Mouse (Mus musculus) kidney, embryonic 16.5 days (tissue): ENCODE results near the gene Aig1. TPM values are rescaled to one million over a fixed set of nuclear protein-coding genes. Genes with fewer than 3 reads are reported as not detected.
A peak's percentile ranks its signal among the peaks of the same experiment; 100 is the strongest.

ENCODE experiments used
- ATAC-seq: fragments of 200-750 bp; cut with Nextera tagmentation; 2 replicates; pipeline ENCODE4 v1.8.0; 2017; ENCODE audit warnings: moderate TSS enrichment; ENCODE audit not compliant: low FRiP score, low TSS enrichment
- H3K27ac ChIP-seq: fragments of 300-500 bp; sonication (generic); 2 replicates; pipeline ENCODE4 v1.5.1; 2014; ENCODE audit warnings: low read length
- H3K27me3 ChIP-seq: fragments of 300-500 bp; sonication (generic); 2 replicates; pipeline ENCODE4 v1.6.1; 2014; ENCODE audit warnings: low read length, control low read depth, mixed read lengths; ENCODE audit not compliant: insufficient read depth
- H3K36me3 ChIP-seq: fragments of 300-500 bp; sonication (generic); 2 replicates; pipeline ENCODE4 v1.6.1; 2014; ENCODE audit warnings: low read length, control low read depth, mixed read lengths; ENCODE audit not compliant: insufficient read depth
- H3K4me1 ChIP-seq: fragments of 300-500 bp; sonication (generic); 2 replicates; pipeline ENCODE4 v1.6.1; 2014; ENCODE audit warnings: low read length, control low read depth, mixed read lengths; ENCODE audit not compliant: insufficient read depth
- H3K4me2 ChIP-seq: fragments of 300-500 bp; sonication (generic); replicated peaks from 2 replicates; pipeline ENCODE4 v1.6.1; 2014; ENCODE audit warnings: low read depth, low read length
- H3K4me3 ChIP-seq: fragments of 300-500 bp; sonication (generic); 2 replicates; pipeline ENCODE4 v1.5.1; 2014; ENCODE audit warnings: mild to moderate bottlenecking, low read length
- H3K9ac ChIP-seq: fragments of 300-500 bp; sonication (generic); replicated peaks from 2 replicates; pipeline ENCODE4 v1.6.1; 2014; ENCODE audit warnings: low read length
- H3K9me3 ChIP-seq: fragments of 300-500 bp; sonication (generic); 2 replicates; pipeline ENCODE4 v1.6.1; 2016; ENCODE audit warnings: low read length, control low read depth
- WGBS: fragments of 180-500 bp; shearing (Covaris S2); extraction: QIAGEN DNeasy Blood & Tissue Kit; methylation state at CpG from one replicate; pipeline ENCODE4 v1.1.7; 2014; 5-methylcytosine and 5-hydroxymethylcytosine counted together
- polyA plus RNA-seq: library from polyadenylated mRNA; unstranded; fragments of >200 nt; fragmentation: Nextera tagmentation; extraction: Ambion mirVana; gene quantifications from 2 replicates; pipeline ENCODE4 v1.2.1, GENCODE M21; 2015

Gene Aig1
- polyA plus RNA-seq, 1 experiment from 2014 or later = 56.8 TPM

DNA sequence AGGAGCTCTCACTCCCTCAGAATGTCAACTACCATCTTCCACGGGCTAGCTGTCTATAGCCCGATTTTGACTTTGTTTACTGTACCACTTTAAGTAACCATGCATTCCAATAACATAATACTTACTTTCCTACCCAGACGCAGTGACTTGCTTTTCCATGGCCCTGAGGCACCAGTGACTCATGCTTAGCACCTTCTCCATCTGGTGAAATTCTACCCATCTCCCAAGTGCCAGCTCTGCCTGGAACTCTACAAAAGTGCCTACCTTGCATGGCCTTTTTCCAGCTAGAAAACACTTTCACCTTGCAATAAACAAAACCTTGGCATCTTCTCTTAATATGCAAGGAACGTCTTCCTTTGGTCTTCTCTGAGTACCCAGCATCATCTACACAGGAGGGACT, 9.9 kb upstream of the Aig1 start:
- H3K4me3 ChIP-seq = no peak overlapping the region
- no peak for ATAC-seq
- WGBS = 90% methylated on average over 4 of the region's 4 CpGs
- no peaks in the 10 kb centered on the region for H3K27me3 ChIP-seq
- H3K4me1 ChIP-seq = no peaks in the 10 kb centered on the region
- H3K4me2 ChIP-seq = no peak overlapping the region
- no peak overlapping the region for H3K9ac ChIP-seq
- no peaks in the 10 kb centered on the region for H3K9me3 ChIP-seq
- no peaks in the 10 kb centered on the region for H3K36me3 ChIP-seq
- no peak overlapping the region for H3K27ac ChIP-seq

DNA sequence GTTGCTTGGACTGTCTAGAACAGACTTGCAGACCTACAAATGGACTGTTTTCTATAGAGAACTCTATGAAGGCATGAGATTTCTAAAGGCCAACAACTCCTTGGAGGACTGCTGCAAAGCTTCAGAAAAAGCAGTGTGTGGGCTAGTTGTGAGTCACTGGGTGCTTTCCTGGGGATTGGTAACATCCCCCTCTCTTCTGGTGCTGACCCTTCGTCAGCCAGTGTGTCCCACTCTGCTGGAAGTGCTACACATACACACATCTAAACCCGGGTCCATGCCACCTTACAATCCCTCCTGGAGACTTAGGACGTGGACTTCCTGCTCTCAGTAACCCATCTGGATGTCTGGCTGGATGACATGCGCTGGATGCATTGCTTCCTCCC, 6.2 kb upstream of the Aig1 start:
- no peak overlapping the region for H3K4me2 ChIP-seq
- 76% methylated on average over 4 of the region's 4 CpGs for WGBS
- no peaks in the 10 kb centered on the region for H3K9me3 ChIP-seq
- no peak for ATAC-seq
- H3K27me3 ChIP-seq = no peaks in the 10 kb centered on the region
- no peak overlapping the region for H3K4me3 ChIP-seq
- no peak overlapping the region for H3K27ac ChIP-seq
- H3K36me3 ChIP-seq = no peaks in the 10 kb centered on the region
- H3K4me1 ChIP-seq = no peaks in the 10 kb centered on the region
- no peak overlapping the region for H3K9ac ChIP-seq

DNA sequence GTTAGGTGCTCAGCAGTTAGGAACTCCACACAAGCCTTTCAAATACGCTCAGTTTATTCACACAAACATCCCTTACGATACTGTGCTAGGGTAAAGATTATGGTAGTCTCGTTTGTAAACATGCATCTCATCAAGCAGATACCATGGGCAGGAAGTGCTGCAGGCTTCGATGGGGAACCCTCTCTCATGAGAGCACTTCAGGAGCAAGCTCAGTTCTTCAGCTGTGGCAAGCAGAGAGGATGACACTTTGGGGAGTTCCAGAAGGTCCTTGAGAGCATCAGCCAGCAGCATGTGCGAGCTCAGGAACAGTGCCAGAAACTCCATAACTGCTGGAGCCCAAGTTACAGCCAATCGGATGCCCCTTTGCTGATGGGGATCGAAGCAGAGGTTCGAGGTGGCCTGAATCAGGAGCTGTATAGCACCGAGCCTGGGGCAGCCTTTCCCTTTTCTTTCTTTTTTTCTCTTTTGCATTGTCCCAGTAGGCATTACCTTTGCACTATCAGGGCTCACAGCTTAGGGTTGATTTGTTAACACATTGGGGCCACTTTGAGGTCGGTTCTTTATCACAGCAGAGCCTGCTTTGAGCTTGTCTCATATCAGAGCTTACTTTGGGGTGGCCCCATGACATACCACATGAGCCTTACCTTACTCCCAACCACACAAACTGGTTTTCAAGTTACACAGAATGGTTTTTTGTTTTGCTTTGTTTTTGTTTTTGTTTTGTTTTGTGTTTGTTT, 5.7 kb upstream of the Aig1 start:
- Histone ChIP-seq H3K9me3 (no peaks in the 10 kb centered on the region), H3K36me3 (no peaks in the 10 kb centered on the region), H3K27me3 (no peaks in the 10 kb centered on the region), H3K9ac (no peak overlapping the region), H3K27ac (no peak overlapping the region), H3K4me3 (no peak overlapping the region), H3K4me1 (peaks cover 2% of the 10 kb centered on the region; the same call in 1 of the 2 replicates), H3K4me2 (no peak overlapping the region)
- ATAC-seq = no peak
- 85% methylated on average over 10 of the region's 10 CpGs for WGBS

DNA sequence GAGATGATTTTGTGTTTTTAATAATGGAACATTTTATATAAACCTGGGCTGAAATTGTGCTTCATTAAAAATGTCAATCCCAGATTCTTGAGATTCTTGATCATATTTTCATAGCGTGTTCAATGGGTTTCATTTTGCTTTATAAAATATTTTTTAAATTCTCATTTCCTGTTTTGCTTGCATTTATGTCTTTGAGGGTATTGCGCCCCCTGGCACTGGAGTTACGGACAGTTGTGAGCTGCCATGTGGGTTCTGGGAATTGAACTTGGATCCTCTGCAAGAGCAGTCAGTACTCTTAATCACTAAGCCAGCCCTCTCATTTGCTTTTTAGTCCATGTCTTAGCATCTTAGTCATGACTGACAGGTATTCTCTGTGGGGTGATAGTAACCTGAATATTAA, 1.8 kb upstream of the Aig1 start:
- Histone ChIP-seq H3K9me3 (no peaks in the 10 kb centered on the region), H3K36me3 (no peaks in the 10 kb centered on the region), H3K4me1 (peaks cover 11% of the 10 kb centered on the region), H3K4me2 (no peak overlapping the region), H3K4me3 (no peak overlapping the region), H3K27me3 (no peaks in the 10 kb centered on the region), H3K27ac (no peak overlapping the region), H3K9ac (no peak overlapping the region)
- no peak for ATAC-seq
- WGBS = 88% methylated on average over 3 of the region's 3 CpGs

GRCm38 (mm10) chr10:13869322-13870035, 699 bp upstream of the Aig1 start:
- ATAC-seq = peak; percentile 42; the same call in 1 of the 2 replicates

DNA sequence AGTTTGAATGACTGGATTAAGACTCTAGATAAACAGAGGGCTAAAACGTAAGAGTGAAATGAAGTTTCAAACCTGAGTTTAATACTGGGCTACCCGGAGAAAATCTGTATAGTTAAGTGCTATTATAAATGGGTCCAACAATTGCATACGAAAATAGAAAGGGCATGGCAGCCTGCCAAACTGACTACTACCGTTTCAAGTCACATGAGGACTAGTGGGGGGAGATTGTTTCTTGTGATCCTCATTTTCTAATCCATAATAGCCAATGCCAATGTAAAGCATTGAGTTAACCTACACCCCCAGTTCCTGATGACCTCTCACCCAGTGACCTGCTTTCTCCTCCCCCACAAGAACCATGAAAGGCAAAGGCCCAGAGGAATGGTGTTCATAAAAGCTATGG, 2.4 kb downstream of the Aig1 start:
- H3K9me3 ChIP-seq = no peaks in the 10 kb centered on the region
- no peak overlapping the region for H3K27ac ChIP-seq
- no peaks in the 10 kb centered on the region for H3K36me3 ChIP-seq
- H3K9ac ChIP-seq = no peak overlapping the region
- no peak for ATAC-seq
- H3K27me3 ChIP-seq = no peaks in the 10 kb centered on the region
- WGBS = 49% methylated on average over 4 of the region's 4 CpGs
- H3K4me2 ChIP-seq = no peak overlapping the region
- no peak overlapping the region for H3K4me3 ChIP-seq
- peaks cover 16% of the 10 kb centered on the region for H3K4me1 ChIP-seq

More at GRCm38 (mm10) chr10:13869322-13870035, 699 bp upstream of the Aig1 start:
- no peak overlapping the region; the same call in 1 of the 2 replicates for H3K27ac ChIP-seq
- H3K4me3 ChIP-seq = peak overlapping the region; percentile 77
- no peaks in the 10 kb centered on the region for H3K27me3 ChIP-seq
- peak overlapping the region; percentile 84 for H3K4me2 ChIP-seq
- peak overlapping the region; percentile 89 for H3K9ac ChIP-seq
- H3K36me3 ChIP-seq = no peaks in the 10 kb centered on the region
- H3K4me1 ChIP-seq = peaks cover 11% of the 10 kb centered on the region
- 15% methylated on average over 13 of the region's 13 CpGs for WGBS
- no peaks in the 10 kb centered on the region for H3K9me3 ChIP-seq

DNA sequence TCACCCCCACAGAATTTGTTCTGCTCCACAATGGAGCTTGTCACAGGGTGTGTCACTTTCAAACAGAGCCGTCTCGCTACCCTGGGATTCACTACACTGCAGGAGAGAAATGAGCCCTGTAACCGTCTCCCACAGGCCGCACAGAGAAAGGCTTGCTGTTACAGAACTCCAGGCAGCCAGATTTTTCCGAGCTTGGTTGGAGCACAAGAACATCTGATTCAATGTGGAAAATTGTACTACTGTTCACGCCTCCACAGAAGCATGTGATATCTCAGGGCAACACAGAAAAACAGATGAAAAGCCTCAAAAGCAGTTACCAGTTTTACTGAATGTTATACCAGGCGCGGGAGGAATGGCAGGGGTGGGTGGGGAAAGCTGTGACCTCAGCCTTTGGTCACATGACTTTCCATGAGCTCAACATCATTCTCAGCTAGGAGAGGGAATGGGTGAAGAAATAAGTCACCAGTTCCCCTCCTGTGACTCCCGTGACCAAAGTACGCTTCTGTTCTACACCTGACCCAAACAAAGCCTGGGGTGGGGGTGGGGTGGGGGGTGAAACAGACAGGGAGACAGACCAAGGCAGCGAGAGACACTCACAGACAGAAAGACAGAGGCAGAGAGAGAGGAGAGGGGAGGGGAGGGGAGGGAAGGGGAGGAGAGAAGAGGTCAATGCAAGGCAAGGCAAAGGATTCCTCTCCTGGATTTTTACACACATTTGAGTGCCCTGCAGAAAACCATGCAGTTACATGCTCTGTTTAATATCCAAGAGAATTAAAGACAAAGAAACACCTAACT, 7.5 kb downstream of the Aig1 start:
- ATAC-seq = peak; percentile 87
- WGBS = 45% methylated on average over 11 of the region's 11 CpGs
- peak overlapping the region; percentile 19; the same call in 1 of the 2 replicates for H3K27ac ChIP-seq

GRCm38 (mm10) chr10:13856438-13856837, 12.3 kb downstream of the Aig1 start:
- Histone ChIP-seq H3K27ac (no peak overlapping the region), H3K36me3 (no peaks in the 10 kb centered on the region), H3K4me1 (peaks cover 8% of the 10 kb centered on the region; the same call in 1 of the 2 replicates), H3K27me3 (no peaks in the 10 kb centered on the region), H3K4me3 (no peak overlapping the region), H3K4me2 (no peak overlapping the region), H3K9ac (no peak overlapping the region), H3K9me3 (no peaks in the 10 kb centered on the region)
- no peak for ATAC-seq
- 68% methylated on average over 7 of the region's 7 CpGs for WGBS

More for the DNA sequence above, 7.5 kb downstream of the Aig1 start:
- Histone ChIP-seq H3K9ac (no peak overlapping the region), H3K4me2 (peak overlapping the region; percentile 40), H3K9me3 (no peaks in the 10 kb centered on the region), H3K4me1 (peaks cover 10% of the 10 kb centered on the region; the same call in 1 of the 2 replicates), H3K4me3 (no peak overlapping the region), H3K27me3 (no peaks in the 10 kb centered on the region), H3K36me3 (no peaks in the 10 kb centered on the region)

DNA sequence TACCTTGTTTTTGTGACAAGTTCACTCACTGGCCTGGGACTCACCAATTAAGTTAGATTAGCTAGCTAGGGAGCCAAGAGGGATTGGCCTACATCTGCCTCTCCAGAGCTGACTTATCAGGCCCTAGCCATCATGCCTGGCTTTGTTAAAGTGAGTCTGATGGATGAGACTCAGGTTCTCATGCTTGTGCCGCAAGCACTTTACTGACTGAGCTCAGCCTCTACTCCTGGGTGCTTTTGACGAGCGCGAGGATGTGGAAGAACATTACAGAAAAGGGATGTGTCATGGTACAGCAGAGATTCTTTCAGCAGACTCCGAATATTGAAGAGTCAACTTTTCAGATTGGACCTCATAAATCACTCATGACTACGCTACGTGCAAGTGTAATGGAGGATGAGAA, 12.8 kb downstream of the Aig1 start:
- Histone ChIP-seq H3K27me3 (no peaks in the 10 kb centered on the region), H3K9ac (no peak overlapping the region), H3K27ac (no peak overlapping the region), H3K4me2 (no peak overlapping the region), H3K9me3 (no peaks in the 10 kb centered on the region), H3K4me3 (no peak overlapping the region), H3K36me3 (no peaks in the 10 kb centered on the region), H3K4me1 (peaks cover 4% of the 10 kb centered on the region; the same call in 1 of the 2 replicates)
- WGBS = 84% methylated on average over 7 of the region's 7 CpGs
- no peak for ATAC-seq
